Mouse (Mus musculus) heart, adult 18-20 months (tissue): Measurements from ENCODE around the gene Eno1. TPM values are rescaled to one million over a fixed set of nuclear protein-coding genes. Genes with fewer than 3 reads are reported as not detected.

Experiments
- DNase-seq, 2 experiments: peaks; one replicate each; pipeline ENCODE4 v3.0.0; 2021 to 2022; ENCODE audit warnings: mixed read lengths in 1 of 2
- total RNA-seq, 2 experiments: library from RNA; stranded (reverse); gene quantifications; 2 replicates each; pipeline ENCODE4 v1.2.3; 2021

Eno1 gene
- total RNA-seq, 2 experiments from 2014 or later = 118 to 148 TPM

DNA sequence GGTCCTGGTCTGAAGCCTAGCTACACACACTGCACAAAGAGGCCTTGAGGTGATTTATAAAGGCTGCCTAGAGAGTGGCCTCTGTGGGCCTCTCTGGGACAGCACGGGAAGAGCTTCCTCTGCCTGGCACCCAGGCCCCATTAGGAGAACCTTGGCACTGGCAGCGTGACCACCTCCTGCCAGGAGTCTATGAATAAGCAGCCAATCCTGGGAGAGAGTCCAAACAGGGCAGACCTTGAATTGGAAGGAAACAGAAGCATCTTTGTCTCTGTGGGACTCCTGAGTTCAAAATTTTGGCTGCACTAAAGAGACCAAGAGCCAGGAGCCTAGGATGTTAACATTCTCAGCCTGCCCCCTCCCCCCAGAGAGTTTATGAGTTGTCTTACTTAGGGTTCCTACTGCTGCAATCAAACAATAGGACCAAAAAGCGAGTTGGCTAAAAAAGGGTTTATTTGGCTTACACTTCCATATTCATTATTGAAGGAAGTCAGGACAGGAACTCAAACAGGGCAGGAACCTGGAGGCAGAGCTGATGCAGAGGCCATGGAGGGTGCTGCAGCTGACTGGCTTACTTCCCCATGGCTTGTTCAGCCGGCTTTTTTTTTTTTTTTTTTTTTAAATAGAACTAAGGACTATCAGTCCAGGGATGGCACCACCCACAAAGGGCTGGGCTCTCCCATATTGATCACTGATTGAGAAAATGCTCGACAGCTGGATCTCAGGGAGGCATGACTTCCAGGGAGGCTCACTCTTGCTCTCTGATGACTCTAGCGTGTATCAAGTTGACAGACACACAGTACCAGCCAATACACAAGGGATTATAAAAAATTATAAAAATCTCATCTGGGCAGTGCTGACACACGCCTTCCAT lies 9.5 kb upstream of the Eno1 start:
- DNase-seq = peak; percentile 72 to 83

- DNase-seq = no peak
Observed at GRCm38 (mm10) chr4:150228581-150229348, 7.8 kb upstream of the Eno1 start.

DNA sequence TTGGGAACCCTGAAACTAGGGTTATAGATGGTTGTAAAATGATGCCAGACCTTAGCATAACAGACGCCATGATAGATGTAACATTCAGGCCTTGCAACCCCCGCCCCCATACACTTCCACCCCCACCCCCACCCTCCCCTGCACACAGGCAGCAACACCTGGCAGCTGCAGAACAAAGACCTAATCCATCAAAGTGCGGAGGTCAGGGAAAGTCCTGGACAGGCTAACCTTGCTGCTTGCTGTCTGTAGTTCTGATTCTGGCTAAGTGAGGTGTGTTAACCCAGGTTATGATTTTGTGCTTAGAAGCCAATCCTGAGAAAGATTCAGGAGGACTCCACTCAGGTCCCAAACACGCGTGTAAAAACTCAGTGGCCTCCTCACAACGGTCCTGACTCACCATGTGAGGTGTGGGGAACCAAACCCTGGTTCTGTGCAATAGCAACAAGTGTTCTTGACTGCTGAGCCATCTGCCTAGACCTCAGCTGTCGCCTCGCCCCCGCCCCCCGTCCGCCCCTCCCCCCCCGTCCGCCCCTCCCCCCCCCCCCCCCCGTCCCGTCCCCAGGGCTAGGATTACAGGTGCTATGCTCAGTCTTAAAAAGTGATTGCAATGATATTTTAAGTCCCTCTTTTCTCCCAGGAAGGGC lies 6.7 kb upstream of the Eno1 start:
- DNase-seq = no peak

DNA sequence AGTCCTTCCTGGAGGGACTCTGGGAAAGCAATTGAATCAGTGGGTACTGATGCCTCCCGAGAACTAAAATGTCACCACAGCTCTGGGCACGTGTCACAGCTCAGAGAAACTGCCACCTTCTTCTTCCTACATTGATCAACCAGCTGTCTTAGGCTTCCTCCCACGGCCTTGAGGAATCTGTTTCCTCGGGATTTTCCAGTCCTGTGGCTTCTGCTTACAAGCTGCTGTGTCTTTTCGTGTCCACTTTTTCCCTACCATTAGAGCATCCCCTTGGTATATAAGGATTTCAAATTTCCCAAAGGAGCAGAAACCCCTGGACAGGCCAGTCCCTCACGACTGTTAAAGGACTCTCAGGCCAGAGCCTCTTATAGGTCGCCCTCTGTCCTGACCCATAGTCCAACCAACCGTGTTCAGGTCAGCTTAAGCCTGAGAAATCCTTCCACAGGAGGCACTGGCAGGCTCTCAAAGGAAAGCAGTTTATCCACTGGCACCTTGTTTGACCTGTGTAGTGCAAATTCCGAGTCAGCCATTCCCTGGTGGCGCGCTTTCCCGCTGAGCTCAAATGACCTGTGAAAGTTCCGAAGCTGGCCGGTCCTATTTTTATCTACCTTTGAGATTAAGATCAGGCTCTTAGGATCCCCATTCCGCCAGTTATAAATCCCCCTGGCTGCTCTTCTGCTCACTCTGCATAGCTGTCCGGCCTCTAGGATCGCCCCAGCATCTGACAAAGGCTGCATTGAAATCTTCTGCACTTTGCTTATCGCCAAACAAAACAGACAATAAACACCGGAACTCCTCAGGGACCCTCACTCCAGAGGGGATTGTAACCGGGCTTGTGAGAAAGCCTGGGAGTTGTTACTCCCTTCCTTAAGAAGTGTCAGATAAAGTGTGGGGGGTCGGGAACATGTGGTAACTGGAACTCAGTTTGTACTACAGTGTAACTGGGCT lies 5.8 kb upstream of the Eno1 start:
- peak in 1 of 2 experiments; percentile 38 for DNase-seq

- no peak for DNase-seq
Observed at GRCm38 (mm10) chr4:150231871-150232270, 4.7 kb upstream of the Eno1 start.

DNA sequence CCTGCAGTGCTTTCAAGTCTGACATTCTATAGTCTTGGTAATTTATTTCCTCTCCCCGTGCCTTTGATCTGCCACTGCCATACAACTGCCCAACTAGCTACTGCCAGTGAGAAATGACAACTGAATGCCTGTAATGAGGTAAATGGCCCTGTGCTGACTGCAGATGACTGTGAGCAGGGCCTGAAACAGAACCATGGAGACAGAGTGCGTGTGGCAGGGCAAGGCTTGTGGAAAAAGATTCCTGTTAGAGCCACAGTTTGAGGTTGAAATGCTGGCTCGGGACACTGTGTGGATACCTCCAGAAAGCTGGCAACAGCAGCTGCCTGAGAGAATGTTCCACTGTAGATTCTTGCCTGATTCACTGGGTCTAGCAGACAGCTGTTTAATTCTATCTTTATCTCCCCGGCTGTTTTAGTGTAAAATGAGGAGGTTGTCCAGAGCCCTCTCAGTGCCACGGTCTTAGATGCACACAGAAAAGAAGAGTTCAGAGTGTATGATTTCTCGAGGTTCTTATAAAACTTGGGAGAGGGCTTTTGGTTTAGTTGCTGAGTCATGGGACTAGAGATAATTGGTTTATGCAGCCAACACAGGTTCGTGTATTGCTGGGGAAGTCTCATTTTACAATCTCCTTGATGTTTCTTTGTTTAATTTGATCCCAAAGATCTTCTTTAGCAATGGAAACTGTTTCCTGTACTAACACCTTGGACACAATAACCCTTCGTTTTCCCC lies 1.8 kb upstream of the Eno1 start:
- DNase-seq = no peak

GRCm38 (mm10) chr4:150235585-150235984 lies 936 bp upstream of the Eno1 start:
- no peak for DNase-seq

DNA sequence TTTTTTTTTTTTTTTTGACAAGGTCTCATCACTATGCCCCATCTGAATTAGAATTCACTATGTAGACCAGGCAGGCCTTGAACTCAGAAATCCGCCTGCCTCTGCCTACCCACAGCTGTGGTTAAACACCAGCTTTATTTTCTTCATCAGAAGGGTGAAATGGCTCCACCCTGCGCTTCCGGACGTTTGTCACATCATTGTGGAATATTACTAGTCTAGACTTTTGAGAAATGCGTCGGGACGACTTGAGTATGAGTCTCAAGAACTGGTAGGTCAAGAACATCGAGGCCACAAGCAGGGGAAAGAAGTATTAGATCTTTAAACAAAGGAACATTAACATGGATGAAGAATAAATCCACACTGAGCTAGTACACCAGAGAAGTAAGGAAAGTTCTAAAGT lies 490 bp upstream of the Eno1 start:
- DNase-seq = no peak

DNA sequence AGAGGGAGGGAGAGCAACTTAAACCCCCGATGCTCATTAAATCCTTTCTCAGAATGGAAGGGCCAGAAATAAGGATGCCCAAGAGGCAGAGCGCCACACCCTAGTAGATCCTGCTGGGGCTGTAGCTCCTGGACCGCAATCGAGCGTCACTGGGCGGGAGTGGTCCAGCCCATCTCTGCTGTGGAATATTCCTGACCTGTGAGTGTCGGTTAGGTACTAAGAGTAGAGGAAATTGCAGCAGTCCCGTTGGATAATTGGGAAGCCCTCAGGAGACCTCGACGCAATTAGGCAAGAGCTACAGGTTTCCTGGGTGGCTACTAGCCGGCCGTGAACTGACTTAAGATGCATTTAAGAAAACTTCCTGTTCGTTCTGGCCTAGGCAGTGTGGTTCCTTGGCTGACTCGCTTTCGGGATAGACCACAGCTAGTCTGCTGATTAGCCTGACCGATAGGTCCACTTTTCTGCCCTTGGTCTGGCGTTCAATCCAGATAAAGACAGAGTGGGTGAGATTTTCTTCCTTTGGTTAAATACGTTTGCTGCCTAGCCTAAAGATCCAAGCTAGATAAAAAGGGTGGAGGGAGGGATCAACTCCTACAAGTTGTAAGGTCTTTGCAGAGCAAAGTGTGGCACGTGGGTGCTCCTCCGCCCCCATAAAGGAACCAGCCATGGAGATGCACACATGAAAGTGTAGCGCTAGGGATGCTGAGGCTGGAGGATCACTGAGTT lies 1.3 kb downstream of the Eno1 start:
- peak in 1 of 2 experiments; percentile 52 for DNase-seq

GRCm38 (mm10) chr4:150238433-150239086 lies 2.0 kb downstream of the Eno1 start:
- DNase-seq = peak; percentile 43 to 62

- no peak for DNase-seq
Observed at GRCm38 (mm10) chr4:150239087-150239480, 2.6 kb downstream of the Eno1 start.

GRCm38 (mm10) chr4:150239503-150239902 lies 3.0 kb downstream of the Eno1 start:
- no peak for DNase-seq

DNA sequence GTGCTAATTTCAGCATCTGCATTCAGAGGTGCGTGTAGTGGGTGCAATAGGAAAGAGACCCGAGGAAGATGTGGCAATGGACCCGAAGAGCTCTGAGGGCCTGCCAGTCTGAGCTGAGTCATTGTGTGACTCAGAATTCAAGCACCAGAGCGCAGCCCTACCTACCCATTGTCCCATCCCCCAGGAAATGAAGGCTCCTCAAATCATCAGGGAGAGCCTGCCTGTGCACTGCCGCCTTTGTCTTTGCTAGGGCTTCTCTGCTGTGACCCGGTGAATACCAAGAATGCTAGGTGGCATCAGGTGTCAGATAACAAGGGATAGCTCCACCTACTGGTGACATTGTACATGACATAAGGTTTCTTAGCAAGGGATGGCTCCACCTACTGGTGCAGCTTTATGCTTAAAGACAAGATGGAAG lies 3.4 kb downstream of the Eno1 start:
- peak; percentile 84 to 89 for DNase-seq

- DNase-seq = no peak
Observed at GRCm38 (mm10) chr4:150240381-150240886, 3.9 kb downstream of the Eno1 start.

DNA sequence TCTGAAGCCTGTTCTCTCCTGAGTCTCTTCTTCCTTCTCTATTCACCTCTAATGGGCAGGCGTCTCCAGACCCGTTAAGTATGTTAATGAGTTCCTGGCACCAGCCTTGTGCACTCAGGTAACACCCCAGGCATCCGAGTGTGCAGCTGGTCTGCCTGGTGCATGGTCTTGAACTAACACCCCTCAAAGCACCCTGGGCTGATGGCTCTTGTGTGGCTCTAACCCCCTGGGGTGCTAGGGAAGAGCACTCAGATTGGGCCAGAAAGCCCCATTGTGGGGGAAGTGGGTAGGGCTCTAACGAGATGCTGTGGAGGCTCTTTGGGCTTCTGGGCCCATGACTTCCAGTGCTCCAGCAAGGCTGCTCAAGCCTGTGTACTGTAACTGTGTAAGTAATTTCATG lies 5.2 kb downstream of the Eno1 start:
- DNase-seq = no peak

DNA sequence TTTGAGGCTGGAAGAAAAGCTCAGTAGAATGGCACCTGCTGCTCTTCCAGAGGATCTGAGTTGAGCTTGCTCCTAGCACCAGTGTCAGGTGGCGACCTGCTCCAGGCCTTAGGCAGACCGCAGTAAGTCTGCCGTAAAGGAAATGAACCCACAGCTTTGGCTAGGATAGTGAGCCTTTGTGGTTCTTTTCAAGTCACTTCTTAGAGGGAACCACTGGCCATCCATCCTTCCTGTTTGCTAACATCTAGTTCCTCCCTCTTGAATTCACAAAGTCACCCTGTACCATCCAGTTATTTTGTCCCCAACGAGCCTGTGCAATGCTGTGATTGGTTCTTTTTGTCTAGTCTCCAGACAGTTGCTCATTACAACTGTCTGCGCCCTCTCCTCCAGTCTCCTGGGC lies 6.2 kb downstream of the Eno1 start:
- DNase-seq = no peak

DNA sequence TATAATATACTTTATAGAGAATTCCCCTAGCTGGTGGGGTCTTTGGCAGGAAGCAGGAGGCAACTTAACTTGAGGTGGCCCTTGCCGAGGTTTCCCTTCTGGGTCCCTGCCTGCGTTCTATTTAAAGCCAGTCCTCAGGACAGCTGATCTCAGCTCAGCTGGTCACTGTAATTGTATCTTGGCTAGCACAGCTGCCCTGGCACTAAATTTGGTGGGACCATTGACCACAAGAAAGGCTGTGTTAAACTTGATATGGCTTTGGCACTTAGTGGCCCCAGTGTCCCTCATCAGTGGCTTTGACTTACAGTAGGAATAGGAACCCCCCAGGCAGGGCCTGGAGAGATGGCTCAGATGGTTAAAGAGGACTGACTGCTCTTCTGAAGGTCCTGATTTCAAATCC lies 9.4 kb downstream of the Eno1 start:
- peak; percentile 61 to 64 for DNase-seq

GRCm38 (mm10) chr4:150248009-150248408 lies 11.5 kb downstream of the Eno1 start:
- peak; percentile 62 to 81 for DNase-seq

DNA sequence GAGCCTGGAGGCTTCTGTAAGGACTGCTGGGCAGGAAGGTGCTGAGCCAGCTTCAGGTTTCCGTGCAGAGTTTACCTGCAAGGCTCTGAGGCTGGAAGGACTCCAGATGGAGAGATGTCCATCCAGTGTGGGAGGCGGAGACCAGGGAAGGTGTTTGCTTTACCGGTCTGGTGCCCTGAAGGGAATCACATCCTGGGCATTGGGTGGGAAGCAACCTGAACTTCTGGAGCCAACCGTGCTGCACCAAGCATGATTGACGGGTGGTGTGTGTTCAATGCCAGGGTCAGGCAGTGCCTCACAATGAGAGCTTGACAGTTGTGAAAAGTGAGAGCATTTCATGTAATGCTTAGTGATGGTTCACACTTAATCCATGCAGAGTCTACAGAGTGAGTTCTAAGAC lies 12.4 kb downstream of the Eno1 start:
- no peak for DNase-seq
